Mouse (Mus musculus) frontal cortex, postnatal 25 days (tissue): Measurements from ENCODE around the gene Elavl1.

ENCODE experiments used
- DNase-seq, 2 experiments: peaks; one replicate each; pipeline ENCODE4 v3.0.0; 2022; ENCODE audit warnings: low spot score in 2 of 2

Gene Elavl1

DNA sequence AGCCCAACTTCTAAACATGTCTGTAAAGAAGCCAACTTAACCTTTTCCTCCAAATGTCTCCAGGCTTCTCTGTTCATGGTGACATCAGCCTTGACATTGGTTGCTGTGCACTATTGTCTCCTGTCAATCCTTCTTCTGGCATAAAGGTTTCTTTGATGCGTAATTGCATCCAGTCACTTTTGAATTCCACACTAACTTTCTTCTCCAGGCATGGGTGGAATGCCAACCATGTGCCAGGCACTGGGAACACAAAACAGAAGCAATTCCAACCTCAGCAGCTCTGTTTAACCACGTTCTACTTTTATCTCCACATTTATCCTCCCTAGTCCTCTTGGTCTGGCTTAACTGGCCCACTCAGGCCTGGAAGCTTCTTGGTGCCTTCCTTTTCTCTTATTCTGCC is 4.2 kb downstream of the Elavl1 start:
- DNase-seq, result no peak

DNA sequence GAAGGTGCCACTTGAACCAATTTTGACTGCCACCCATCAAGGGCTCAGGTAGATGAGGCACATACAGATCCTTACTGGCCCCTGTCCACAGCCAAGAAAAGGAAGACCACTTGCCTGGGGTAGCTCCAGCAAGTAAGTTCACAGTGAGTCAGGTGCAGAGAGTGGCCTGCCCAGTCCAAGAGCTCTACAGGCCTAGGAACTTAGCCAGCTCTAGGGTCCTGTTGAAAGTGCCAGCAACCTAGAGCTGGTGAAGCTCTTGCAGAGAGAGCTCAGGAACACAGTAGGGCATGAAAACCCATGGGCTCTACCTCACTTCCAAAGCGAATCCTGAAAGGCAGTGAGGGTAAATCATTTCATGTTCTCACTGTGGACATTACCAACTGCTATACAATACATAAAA is 4.8 kb downstream of the Elavl1 start:
- no peak for DNase-seq

DNA sequence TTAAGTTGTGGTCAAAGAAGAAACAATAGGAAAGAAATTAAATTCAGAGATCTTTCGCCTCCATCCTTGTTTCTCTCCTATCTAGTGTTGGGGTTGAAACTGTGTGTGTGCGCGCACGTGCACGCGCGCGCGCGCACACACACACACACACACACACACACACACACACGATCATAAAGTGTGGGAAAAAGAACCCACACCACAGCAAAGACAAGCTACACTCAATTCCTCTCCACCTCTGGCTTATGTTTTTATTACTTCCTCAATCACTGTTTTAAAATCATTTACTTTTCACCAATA is 5.7 kb downstream of the Elavl1 start:
- no peak for DNase-seq

DNA sequence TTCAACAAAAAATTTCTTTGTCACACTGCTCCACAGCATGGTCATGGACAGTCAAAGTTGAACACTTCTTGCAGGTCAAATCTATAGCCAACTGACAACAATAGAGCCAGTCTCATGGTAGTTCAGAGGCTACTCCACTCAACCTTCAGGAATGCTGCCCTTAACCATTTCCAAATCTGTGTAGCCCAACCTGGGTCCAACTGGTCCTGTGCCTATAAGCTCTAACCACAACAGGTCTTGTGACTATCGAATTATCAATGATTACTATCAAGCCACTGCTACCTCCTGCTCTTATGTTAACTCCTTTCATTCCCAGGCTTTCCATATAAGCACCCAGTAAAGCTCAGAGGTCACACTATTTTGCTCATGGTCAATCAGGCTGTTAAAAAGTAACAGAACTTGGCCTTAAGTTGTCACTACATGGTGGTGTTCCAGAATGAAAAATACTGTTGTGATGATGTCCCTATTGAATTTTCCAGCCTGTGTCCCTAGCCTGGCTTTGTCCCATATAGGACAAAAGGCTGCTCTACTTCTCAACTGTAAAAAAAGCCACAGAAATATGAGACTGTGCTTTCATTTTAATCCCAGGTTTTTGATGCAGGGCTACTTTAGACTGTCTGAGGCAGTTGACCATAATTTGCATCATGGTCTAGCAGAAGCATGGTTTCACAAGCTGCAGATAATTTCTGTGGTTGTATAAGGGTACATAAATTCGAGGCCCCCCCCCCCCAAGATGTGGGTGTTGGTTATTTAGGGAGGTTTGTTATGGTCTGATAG is 6.2 kb downstream of the Elavl1 start:
- DNase-seq, result no peak

- DNase-seq, result no peak
These were observed 7.1 kb downstream of the Elavl1 start for GRCm38 (mm10) chr8:4318124-4318523.

GRCm38 (mm10) chr8:4314852-4315251 is 10.4 kb downstream of the Elavl1 start:
- no peak for DNase-seq

GRCm38 (mm10) chr8:4313254-4314124 is 11.7 kb downstream of the Elavl1 start:
- DNase-seq, result no peak

DNA sequence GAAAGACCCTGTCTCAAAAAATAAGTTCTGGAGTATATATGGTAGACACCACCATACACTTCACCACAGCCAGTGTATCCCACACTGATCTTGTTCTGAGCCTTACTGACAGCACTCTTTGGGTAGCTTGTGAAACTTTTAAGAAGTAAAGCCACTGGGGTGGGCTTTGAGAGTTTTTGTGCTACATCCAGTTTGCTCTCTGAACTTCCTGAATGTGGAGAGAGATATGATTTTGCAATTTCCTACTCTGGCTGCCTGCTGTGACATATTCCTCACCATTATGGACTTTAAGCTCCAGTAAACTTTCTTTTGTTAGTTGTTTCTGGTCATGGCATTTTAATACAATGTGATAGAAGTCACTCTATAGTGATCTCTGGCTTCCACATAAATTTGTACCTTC is 13.1 kb downstream of the Elavl1 start:
- no peak for DNase-seq

- no peak for DNase-seq
These were observed 19.4 kb downstream of the Elavl1 start for GRCm38 (mm10) chr8:4305838-4306237.

GRCm38 (mm10) chr8:4304124-4304547 is 21.1 kb downstream of the Elavl1 start:
- DNase-seq, result no peak

- no peak for DNase-seq
These were observed 27.4 kb downstream of the Elavl1 start for GRCm38 (mm10) chr8:4297822-4298221.

DNA sequence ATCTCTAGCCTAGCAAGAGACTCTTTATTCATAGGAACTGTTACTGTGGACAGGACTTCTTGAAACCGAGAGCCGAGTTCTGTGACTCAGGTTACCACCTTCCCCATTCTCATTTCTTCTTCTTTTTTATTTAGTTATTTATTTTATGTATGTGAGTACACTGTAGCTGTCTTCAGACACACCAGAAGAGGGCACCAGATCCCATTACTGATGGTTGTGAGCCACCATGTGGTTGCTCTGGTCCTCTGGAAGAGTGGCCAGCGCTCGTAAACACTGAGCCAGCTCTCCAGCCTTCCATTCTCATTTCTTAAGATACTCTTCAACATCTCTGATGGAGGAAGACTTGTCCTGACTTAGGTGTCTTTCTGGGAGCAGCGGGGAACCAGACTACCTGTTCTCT is 32.5 kb downstream of the Elavl1 start:
- DNase-seq, result no peak

- no peak for DNase-seq
These were observed 49.1 kb downstream of the Elavl1 start for GRCm38 (mm10) chr8:4276111-4276465.

DNA sequence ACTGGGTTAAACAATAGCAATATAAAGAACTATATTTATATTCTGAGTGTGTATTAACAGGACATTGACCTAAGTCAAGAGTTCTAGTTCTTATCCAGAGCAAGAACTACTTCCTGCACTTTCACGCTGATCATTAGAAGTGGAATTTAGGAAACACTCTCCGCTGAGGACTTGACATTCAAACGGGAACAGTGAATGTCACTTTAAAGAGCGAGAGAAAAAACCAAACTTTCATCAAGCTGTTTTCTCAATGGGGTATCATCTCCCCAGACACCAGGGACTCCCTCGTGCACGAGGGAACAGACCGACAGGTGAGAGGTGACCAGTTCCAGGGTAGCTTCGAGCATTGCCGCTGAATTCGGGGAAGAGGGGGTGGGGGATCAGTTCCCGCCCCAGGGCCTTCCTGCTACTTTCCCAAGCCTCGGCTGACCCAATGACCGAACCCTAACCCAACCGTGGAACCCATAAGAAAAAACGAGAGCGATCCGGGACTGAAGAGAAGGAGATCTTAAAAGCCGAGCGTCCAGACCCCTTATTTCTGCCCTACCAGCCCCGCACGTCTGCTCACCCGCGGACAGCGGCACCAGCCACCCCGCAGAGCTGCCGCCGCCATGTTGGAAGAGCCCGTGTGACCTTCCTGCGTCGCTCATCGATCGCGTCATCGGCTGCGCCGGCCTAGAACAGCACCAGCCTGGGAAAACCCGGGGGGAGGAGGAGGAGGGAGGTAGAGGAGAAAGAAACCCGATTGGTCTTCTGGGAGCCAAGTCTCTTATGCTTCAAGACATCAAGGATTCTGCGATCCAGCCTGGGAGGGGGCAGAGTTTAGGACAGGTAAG is 49.7 kb downstream of the Elavl1 start, which contains the start of gene Timm44:
TSS of gene Timm44 (minus strand) at position 639 of the 836 bp plus-strand sequence.
- DNase-seq, result peak; percentile 91 to 94

DNA sequence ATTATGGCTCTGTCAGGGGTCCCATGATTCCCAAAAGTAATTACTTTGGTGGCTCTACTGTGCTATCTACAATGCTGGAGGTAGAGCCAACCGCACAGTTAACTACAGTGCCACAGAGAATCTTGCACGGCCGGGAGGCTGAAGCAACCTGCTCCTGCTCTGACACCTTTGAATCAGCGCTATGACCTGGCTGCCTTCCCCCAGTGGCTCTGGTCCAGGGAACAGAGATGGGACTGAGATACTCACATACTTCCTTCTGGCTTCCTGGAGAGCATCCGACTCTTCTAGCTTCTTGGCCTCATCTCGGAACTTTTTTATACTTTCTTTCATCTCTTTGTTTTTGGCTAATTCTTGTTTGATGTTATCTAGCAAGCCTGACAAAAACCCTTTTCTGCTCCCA is 55.6 kb downstream of the Elavl1 start:
- no peak for DNase-seq

DNA sequence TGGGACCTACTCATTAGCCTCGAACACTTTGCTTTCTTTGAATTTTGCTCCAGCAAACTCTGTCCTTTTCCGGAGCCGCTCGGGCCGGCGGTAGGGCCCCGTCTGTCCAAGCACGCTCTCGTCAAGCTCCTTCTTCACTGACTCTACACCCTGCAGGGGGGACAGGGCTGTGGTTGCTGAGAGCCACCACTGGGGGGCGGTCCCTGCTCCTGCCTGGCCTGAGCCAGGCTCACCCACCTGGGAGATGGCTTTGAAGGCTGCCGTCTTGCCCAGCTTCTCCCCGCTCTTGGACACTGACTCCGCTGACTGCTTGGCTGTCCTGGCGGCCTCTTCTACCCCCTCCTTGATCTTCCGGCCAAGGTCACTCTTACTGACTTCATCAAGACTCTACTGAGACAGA is 57.6 kb downstream of the Elavl1 start:
- DNase-seq, result no peak

DNA sequence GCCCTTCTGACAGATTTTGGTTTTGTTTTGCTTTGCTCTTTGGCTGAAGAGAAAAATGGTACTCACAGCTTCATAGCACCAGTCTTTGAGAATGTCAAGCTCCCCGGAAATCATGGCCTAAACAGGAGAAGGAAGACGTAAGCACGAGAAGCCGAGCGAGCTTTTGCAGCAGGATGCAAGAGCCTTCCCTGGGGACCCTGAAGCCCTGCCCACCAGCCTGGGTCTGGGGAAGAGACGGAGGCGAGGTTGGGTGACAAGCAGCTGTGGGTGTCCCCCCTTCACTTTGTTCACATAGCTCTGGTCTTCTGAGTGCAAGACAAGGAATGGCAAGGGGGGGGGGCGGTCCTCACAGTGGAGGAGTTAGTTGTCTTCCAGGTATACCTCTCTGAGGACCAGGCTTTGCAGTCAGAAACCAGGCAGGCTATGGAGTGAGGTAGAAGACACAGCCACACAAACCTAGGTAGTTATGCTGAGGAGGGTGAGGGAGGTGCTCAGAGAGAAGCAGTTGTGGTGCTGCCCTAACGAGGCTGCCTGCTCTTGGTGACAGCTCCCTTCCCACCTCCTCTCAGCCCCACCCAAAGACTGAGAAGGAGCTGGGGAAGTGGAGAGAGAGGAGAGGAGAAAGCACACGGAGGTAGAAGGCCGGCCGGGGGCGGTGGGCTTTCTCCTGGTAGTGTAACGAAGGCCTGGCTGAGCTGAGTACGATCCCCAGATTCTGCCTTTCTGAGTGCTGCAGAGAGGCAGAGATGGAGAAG is 59.9 kb downstream of the Elavl1 start:
- DNase-seq, result no peak

- DNase-seq, result no peak
These were observed 62.0 kb downstream of the Elavl1 start for GRCm38 (mm10) chr8:4263105-4263791.

DNA sequence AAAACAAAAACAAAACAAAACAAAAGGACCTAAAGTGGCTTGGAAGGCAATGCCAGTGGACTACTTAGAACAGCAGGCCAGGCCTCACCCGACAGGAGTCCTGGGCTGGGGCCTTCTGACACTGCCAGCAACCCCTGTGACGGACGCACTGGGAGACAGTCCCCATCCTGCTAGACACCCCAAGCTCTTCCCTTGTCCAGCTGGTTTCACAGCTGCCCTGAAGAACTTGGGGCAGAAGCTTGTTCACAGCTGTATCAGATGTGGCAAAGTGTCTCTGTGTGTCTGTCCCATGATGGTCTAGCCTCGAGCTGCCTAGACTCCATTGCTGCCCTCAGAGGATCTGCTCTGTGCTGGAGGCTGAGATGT is 65.4 kb downstream of the Elavl1 start:
- DNase-seq, result no peak

GRCm38 (mm10) chr8:4259125-4259804 is 65.9 kb downstream of the Elavl1 start, which contains the start of gene Ctxn1:
TSS of gene Ctxn1 (minus strand) at chr8:4259274.
- peak; percentile 76 to 87 for DNase-seq
